Mouse (Mus musculus) midbrain, embryonic 15.5 days (tissue): ENCODE measurements around the gene Tsr3. TPM values are rescaled to one million over a fixed set of nuclear protein-coding genes. Genes with fewer than 3 reads are reported as not detected.
"Not testable (repeated sequence)": the region's sequence is repeated elsewhere in the genome, so short reads cannot be mapped to it uniquely, and the experiment has no call there.

ENCODE experiments used
- ATAC-seq: fragments of 200-750 bp; cut with Nextera tagmentation; replicated peaks from 2 replicates; pipeline ENCODE4 v1.8.0; 2017; ENCODE audit warnings: moderate TSS enrichment
- H3K27ac ChIP-seq: fragments of 300-500 bp; sonication (generic); 2 replicates; pipeline ENCODE4 v1.5.1; 2015; ENCODE audit warnings: mild to moderate bottlenecking, inconsistent platforms
- H3K27me3 ChIP-seq: fragments of 300-500 bp; sonication (generic); replicated peaks from 2 replicates; pipeline ENCODE4 v1.6.1; 2015; ENCODE audit warnings: inconsistent platforms
- H3K36me3 ChIP-seq: fragments of 300-500 bp; sonication (generic); replicated peaks from 2 replicates; pipeline ENCODE4 v1.6.1; 2015; ENCODE audit warnings: inconsistent platforms
- H3K4me1 ChIP-seq: fragments of 300-500 bp; sonication (generic); 2 replicates; pipeline ENCODE4 v1.6.1; 2015; ENCODE audit warnings: inconsistent platforms
- H3K4me2 ChIP-seq: fragments of 300-500 bp; sonication (generic); 2 replicates; pipeline ENCODE4 v1.6.1; 2015; ENCODE audit warnings: inconsistent platforms, mild to moderate bottlenecking, moderate library complexity
- H3K4me3 ChIP-seq: fragments of 300-500 bp; sonication (generic); 2 replicates; pipeline ENCODE4 v1.5.1; 2015; ENCODE audit warnings: mild to moderate bottlenecking, inconsistent platforms
- H3K9ac ChIP-seq: fragments of 300-500 bp; sonication (generic); 2 replicates; pipeline ENCODE4 v1.6.1; 2015; ENCODE audit warnings: mild to moderate bottlenecking, inconsistent platforms
- H3K9me3 ChIP-seq: fragments of 300-500 bp; sonication (generic); 2 replicates; pipeline ENCODE4 v1.6.1; 2016; ENCODE audit warnings: inconsistent platforms
- WGBS: fragments of 180-500 bp; shearing (Covaris S2); methylation state at CpG from one replicate; pipeline ENCODE4 v1.1.7; 2015; ENCODE audit warnings: mixed read lengths; 5-methylcytosine and 5-hydroxymethylcytosine counted together
- polyA plus RNA-seq: library from polyadenylated mRNA; unstranded; fragments of >200 nt; fragmentation: Nextera tagmentation; extraction: Ambion mirVana; gene quantifications from 2 replicates; pipeline ENCODE4 v1.2.1, GENCODE M21; 2015

Tsr3 gene
- 62.7 and 62.9 TPM in 2 replicates for polyA plus RNA-seq

GRCm38 (mm10) chr17:25239695-25240636, at the start of gene Tsr3, which contains the start of gene Gnptg:
Tsr3 (plus strand) TSS chr17:25240170.
Gnptg (minus strand) TSS chr17:25240124.
- peak; percentile 85 for ATAC-seq
- no peaks in the 10 kb centered on the region for H3K9me3 ChIP-seq
- peaks cover 25% of the 10 kb centered on the region; the same call in 1 of the 2 replicates for H3K36me3 ChIP-seq
- WGBS = under 1% methylated on average over 80 of the region's 80 CpGs
- H3K4me3 ChIP-seq = peak within 1 kb of the TSS; percentile 97
- H3K27me3 ChIP-seq = no peaks in the 10 kb centered on the region
- H3K4me2 ChIP-seq = peak within 1 kb of the TSS; percentile 86
- H3K27ac ChIP-seq = peak within 1 kb of the TSS; percentile 76
- peak within 1 kb of the TSS; percentile 96 for H3K9ac ChIP-seq
- H3K4me1 ChIP-seq = peaks cover 20% of the 10 kb centered on the region

DNA sequence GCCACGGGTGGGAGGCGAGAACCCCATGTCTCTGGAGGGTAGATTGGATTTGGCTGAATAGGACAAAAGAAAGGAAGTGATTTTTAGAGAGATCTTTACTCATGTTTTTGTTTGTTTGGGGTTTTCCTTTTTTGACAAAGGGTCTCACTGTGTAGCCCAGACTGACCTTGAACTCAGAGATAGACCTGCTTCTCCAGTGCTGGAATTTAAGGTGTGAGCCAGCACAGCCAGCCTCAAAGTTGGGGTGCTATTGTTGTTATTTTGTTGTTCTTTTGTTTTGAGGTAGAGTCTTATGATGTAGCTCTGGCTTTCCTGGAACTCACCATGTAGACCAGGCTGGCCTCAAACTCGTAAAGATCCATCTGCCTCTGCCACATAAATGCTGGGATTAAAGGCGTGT, 37.6 kb upstream of the Tsr3 start:
- H3K4me2 ChIP-seq = no peak overlapping the region
- H3K4me3 ChIP-seq = no peak overlapping the region
- 90% methylated on average over 4 of the region's 4 CpGs for WGBS
- H3K27ac ChIP-seq = no peak overlapping the region
- peaks cover 43% of the 10 kb centered on the region for H3K36me3 ChIP-seq
- ATAC-seq = no peak
- no peaks in the 10 kb centered on the region for H3K4me1 ChIP-seq
- H3K9ac ChIP-seq = no peak overlapping the region
- H3K27me3 ChIP-seq = no peaks in the 10 kb centered on the region
- no peaks in the 10 kb centered on the region for H3K9me3 ChIP-seq

DNA sequence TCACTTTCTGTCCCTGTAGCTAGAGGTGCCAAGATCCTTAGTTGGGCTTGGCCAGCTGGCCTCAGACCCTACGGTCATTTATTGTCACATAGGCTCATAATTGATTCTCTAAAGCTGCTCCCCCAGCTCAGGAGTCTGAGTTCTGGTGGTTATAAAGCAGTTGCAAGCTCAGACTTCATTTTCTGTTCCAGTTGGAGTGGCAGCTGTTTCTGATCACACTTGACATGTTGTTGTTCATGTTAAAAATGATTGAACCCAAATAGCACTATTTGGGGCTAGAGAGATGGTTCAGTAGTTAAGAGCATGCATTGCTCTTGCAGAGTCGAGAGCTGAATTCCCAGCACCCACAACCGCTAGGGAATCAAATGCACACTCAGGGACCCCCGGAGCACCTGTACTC, 30.0 kb upstream of the Tsr3 start:
- no peak for ATAC-seq
- Histone ChIP-seq H3K9me3 (no peaks in the 10 kb centered on the region), H3K4me3 (no peak overlapping the region), H3K4me2 (no peak overlapping the region), H3K36me3 (peaks cover 52% of the 10 kb centered on the region), H3K27me3 (no peaks in the 10 kb centered on the region), H3K9ac (no peak overlapping the region), H3K27ac (no peak overlapping the region), H3K4me1 (no peaks in the 10 kb centered on the region)
- 95% methylated on average over 4 of the region's 4 CpGs for WGBS

DNA sequence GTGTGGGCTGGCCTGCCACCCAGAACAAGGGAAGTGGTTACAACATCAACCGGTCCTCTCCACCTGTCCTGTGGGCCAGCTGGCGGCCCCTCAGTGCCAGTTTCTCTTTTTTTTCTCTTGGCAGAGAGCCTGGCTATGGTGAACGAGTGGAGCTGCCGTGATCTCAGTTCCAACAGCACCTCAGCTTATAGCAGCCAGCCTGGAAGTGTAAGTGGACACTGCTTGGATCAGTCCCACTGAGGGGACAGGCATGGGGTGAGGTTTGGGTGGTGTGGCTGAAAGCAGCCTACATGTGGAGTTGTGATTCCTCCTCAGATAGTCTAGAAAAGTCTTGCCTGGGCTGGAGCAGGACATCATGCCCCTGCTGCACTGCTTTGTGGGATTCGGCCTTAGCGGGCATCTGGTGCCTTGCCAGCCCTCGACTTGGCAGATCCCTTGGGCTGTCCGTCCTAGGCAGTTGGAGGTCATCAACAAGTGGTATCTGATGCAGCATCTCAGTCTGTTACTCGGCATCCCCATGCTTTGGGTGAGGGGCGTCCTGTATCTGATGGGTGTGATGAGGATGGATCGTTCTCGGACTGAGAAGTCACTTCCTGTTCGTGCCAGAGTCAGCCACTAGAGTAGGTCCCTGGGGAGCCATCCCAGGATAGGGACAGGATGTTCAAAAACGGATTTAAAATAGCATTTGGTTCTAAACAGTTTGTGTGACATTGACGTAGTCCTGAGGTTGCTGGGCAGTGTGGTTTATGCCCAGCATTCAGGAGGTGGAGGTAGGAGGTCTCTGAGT, 29.1 kb upstream of the Tsr3 start:
- ATAC-seq = no peak
- Histone ChIP-seq H3K9me3 (no peaks in the 10 kb centered on the region), H3K27me3 (no peaks in the 10 kb centered on the region), H3K4me1 (no peaks in the 10 kb centered on the region), H3K36me3 (peaks cover 44% of the 10 kb centered on the region), H3K9ac (no peak overlapping the region), H3K4me3 (no peak overlapping the region), H3K4me2 (no peak overlapping the region), H3K27ac (no peak overlapping the region)
- WGBS = 90% methylated on average over 15 of the region's 15 CpGs

DNA sequence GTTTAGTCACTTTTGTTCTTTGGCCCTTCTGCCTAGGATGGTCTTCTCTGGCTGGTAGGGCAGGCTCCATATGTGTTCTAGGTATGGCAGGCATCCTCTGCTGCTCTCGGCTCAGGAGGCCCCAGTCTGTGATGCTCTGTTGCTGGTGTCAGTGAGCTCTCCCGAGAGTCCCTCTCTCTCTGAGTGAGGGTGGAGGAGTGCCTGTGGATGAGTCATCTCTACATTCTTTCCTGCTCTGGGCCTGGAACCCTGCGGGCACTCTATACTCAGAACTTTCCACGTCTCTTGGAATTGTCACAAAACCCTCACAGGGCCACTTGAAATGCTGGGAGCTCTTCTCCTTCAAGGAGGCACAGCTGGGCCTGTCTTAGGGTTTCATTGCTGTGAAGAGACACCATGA, 28.3 kb upstream of the Tsr3 start:
- Histone ChIP-seq H3K9ac (no peak overlapping the region), H3K36me3 (peaks cover 46% of the 10 kb centered on the region)
- 89% methylated on average over 4 of the region's 4 CpGs for WGBS

GRCm38 (mm10) chr17:25215431-25215830, 24.5 kb upstream of the Tsr3 start:
- H3K4me3 ChIP-seq = no peak overlapping the region
- no peaks in the 10 kb centered on the region for H3K27me3 ChIP-seq
- H3K4me2 ChIP-seq = no peak overlapping the region
- peaks cover 28% of the 10 kb centered on the region for H3K36me3 ChIP-seq
- 92% methylated on average over 3 of the region's 3 CpGs for WGBS
- no peak overlapping the region for H3K27ac ChIP-seq
- ATAC-seq = no peak
- no peaks in the 10 kb centered on the region for H3K9me3 ChIP-seq
- H3K4me1 ChIP-seq = no peaks in the 10 kb centered on the region
- H3K9ac ChIP-seq = no peak overlapping the region

More for the DNA sequence above, 28.3 kb upstream of the Tsr3 start:
- Histone ChIP-seq H3K27ac (no peak overlapping the region), H3K4me3 (no peak overlapping the region), H3K4me2 (no peak overlapping the region), H3K9me3 (no peaks in the 10 kb centered on the region), H3K27me3 (no peaks in the 10 kb centered on the region), H3K4me1 (no peaks in the 10 kb centered on the region)
- ATAC-seq = no peak

- no peak for ATAC-seq
- H3K4me1 ChIP-seq = peaks cover 22% of the 10 kb centered on the region
- no peaks in the 10 kb centered on the region for H3K9me3 ChIP-seq
- WGBS = 89% methylated on average over 9 of the region's 9 CpGs
- H3K4me3 ChIP-seq = no peak overlapping the region
- no peaks in the 10 kb centered on the region for H3K27me3 ChIP-seq
- no peak overlapping the region for H3K4me2 ChIP-seq
- H3K36me3 ChIP-seq = peaks cover 17% of the 10 kb centered on the region
- H3K9ac ChIP-seq = no peak overlapping the region
- H3K27ac ChIP-seq = no peak overlapping the region
These were observed 21.0 kb upstream of the Tsr3 start for GRCm38 (mm10) chr17:25218967-25219366.

GRCm38 (mm10) chr17:25219492-25220295, 20.3 kb upstream of the Tsr3 start:
- H3K9me3 ChIP-seq = no peaks in the 10 kb centered on the region
- H3K9ac ChIP-seq = no peak overlapping the region
- no peak overlapping the region for H3K27ac ChIP-seq
- peaks cover 10% of the 10 kb centered on the region for H3K36me3 ChIP-seq
- whole genome bisulfite sequencing = 92% methylated on average over 15 of the region's 15 CpGs
- H3K4me2 ChIP-seq = no peak overlapping the region
- no peak overlapping the region for H3K4me3 ChIP-seq
- H3K4me1 ChIP-seq = peaks cover 22% of the 10 kb centered on the region
- H3K27me3 ChIP-seq = no peaks in the 10 kb centered on the region
- ATAC-seq = no peak

- no peak overlapping the region for H3K27ac ChIP-seq
- H3K9me3 ChIP-seq = no peaks in the 10 kb centered on the region
- no peak overlapping the region for H3K4me2 ChIP-seq
- H3K36me3 ChIP-seq = peaks cover 11% of the 10 kb centered on the region
- H3K4me3 ChIP-seq = no peak overlapping the region
- no peak for ATAC-seq
- WGBS = 87% methylated on average over 1 of the region's 1 CpGs
- H3K4me1 ChIP-seq = peaks cover 22% of the 10 kb centered on the region
- H3K27me3 ChIP-seq = no peaks in the 10 kb centered on the region
- no peak overlapping the region for H3K9ac ChIP-seq
These were observed 19.2 kb upstream of the Tsr3 start for GRCm38 (mm10) chr17:25220746-25221145.

- Histone ChIP-seq H3K27me3 (no peaks in the 10 kb centered on the region), H3K27ac (peak overlapping the region; percentile 75), H3K4me1 (peaks cover 22% of the 10 kb centered on the region), H3K9me3 (no peaks in the 10 kb centered on the region), H3K9ac (peak overlapping the region; percentile 46), H3K4me3 (peak overlapping the region; percentile 43), H3K4me2 (peak overlapping the region; percentile 65), H3K36me3 (peaks cover 9% of the 10 kb centered on the region; the same call in 1 of the 2 replicates)
- ATAC-seq = peak; percentile 88
- WGBS = 1% methylated on average over 24 of the region's 30 CpGs
These were observed 18.0 kb upstream of the Tsr3 start for GRCm38 (mm10) chr17:25221821-25222503.

DNA sequence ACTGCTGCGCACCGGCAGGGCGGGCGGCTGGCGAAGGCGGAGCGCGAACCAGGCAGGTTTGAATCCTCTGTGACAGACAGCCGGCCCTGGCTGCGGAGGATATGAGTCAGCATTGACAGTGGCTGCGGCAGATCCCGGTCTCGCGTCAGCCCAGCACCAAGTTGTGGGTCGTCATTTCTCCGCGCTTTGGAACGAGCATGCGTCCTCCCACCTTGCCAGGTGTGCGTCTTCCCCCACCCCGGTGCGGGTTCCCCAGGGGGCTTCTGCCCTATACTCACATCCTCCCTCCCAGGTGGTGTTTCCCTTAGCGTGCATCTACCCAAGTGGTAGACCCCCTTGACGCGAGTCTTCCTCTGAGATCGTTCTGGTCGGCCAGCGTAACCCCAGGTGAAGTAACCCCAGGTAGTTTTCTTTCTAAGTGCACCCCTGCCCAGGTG, 17.4 kb upstream of the Tsr3 start:
- ATAC-seq = peak; percentile 93
- H3K4me2 ChIP-seq = peak overlapping the region; percentile 65
- not testable (repeated sequence) for H3K36me3 ChIP-seq, H3K27me3 ChIP-seq, H3K9me3 ChIP-seq
- peak overlapping the region; percentile 43 for H3K4me3 ChIP-seq
- H3K9ac ChIP-seq = peak overlapping the region; percentile 20; the same call in 1 of the 2 replicates
- H3K27ac ChIP-seq = peak overlapping the region; percentile 45; the same call in 1 of the 2 replicates
- H3K4me1 ChIP-seq = peaks cover 22% of the 10 kb centered on the region
- WGBS = 17% methylated on average over 14 of the region's 28 CpGs
